Mouse (Mus musculus) ovary, adult 2 months (tissue): ENCODE data around the gene Rai2. TPM values are rescaled to one million over a fixed set of nuclear protein-coding genes. Genes with fewer than 3 reads are reported as not detected.

Experiments
- polyA plus RNA-seq: library from polyadenylated mRNA; depleted of rRNA; stranded (reverse); fragments of >200 nt; gene quantifications from 2 replicates; pipeline ENCODE4 v1.2.3, GENCODE M21; 2012; rRNA removed

The Rai2 gene
- polyA plus RNA-seq: 33.6 and 37.9 TPM in 2 replicates

GRCm38 (mm10) chrX:161716865-161717763 is at the start of gene Rai2:
Gene Rai2 (plus strand): TSS chrX:161717069.

